Mouse (Mus musculus) hematopoietic multipotent progenitor cell, adult 10-12 weeks (in vitro differentiated cells): ENCODE measurements around the gene Rpusd3. TPM values are rescaled to one million over a fixed set of nuclear protein-coding genes. Genes with fewer than 3 reads are reported as not detected.

ENCODE experiments used
- polyA plus RNA-seq: library from polyadenylated mRNA; stranded (reverse); fragments of >175 nt; gene quantifications from 2 replicates; pipeline ENCODE4 v1.2.3, GENCODE M21; 2012; ENCODE audit warnings: low replicate concordance

The Rpusd3 gene
- 78.3 and 88.5 TPM in 2 replicates for polyA plus RNA-seq

DNA sequence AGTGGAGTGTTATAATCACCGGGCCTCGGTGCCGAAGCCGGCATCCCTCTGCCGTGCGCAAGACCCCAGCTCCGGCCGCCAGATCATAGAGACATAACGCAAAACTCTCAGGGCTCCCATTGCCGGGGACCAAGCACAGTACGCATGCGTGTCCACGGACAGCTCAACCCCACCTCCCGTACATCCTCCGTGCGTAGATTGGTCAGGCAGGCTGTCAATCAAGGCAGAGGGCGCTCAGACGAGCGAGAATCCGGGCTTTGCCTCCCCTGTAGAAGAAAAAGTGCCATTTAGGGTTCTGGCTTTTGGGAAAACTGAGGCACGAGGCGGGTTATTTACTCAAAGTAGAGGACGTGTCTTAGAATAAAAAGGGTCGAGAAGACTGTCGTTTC lies at the start of gene Rpusd3:
Rpusd3 (minus strand) TSS at position 142 of the 389 bp plus-strand sequence.

DNA sequence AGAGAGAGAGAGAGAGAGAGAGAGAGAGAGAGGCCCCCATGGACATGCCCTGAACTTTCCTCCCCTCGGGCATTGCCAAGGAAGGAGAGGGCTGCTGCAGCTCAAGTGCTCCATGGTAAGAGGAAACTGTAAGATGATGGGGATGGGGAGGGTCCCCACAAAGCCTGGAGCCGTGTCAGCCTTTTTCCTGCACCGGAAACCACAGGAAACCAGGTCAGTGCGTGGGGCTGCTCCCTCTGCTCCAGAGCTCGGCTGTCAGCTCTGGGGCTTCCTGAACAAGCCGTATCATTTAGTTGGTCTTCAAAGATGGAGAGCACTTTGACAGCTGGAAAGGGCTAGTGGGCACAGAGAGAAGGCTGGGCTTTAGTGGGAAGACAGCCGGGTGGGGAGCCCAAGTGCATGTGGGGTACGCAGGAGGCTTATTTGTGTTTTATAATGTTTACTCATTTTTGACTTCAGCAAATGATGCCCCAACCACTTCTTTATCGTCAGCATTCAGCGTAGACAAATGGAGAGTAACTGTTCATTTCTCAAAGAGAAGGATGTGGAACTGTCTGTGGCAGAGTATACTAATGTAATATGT lies 38.9 kb upstream of the Rpusd3 start, which contains the start of gene Il17re:
Il17re (plus strand) TSS at position 533 of the 583 bp plus-strand sequence.

DNA sequence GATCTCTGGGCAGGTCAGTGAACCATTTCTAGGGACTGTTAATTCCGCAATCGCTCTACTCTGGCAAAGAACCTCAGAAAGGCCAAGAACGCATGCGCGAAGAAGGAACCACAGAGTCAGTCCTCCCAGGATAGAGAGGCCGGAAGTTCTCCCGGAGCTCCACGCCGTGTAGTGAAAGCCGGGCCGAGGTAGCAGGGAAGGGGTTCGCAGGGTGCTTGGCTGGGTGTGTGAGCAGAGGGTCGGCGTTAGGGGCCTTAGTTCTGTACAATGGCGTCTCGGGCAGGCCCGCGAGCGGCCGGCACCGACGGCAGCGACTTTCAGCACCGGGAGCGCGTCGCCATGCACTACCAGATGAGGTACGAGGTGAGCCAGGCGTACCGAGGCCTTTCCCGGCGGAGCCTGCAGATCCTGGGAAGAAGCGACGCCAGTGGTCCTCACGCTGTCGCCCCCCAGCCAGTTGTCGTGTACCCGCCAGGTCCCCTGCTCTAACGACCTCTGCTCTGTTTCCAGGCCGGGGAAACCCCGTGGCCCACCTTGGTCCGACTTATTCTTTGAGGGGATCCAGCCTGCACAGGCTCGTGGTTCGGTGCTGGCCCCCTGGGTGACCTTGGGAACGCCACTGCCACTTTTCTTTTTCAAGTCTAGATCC lies 23.4 kb upstream of the Rpusd3 start, which contains the start of gene Jagn1:
Jagn1 (plus strand) TSS at position 128 of the 649 bp plus-strand sequence.

DNA sequence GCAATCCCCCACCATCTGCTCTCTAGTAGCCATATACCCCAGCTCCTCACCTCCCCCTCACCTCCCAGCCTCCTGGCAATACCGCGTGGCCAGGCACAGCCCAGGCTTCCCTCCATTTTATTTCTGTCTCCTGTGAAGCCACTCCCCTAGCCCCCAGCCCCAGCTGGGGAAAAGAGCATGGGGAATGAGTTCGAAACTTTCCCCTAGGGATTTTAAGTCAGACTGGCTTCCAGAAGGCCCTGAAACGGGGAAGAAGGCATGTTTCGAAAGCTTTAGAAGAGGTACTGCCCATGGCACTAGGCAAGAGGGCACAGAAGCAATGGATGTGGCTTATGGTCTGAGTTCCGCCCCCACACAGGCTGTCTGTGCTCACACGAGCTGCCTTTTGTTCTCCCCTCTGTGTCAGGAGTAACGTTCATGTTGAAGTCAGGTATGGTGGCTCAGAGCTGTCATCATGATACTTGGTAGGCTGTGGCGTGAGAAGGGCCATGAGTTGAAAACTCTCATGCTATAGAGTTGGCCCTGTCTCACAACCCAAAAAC lies 16.6 kb upstream of the Rpusd3 start, which contains the start of gene Cidec:
Cidec (minus strand) TSS at position 97 of the 542 bp plus-strand sequence.

DNA sequence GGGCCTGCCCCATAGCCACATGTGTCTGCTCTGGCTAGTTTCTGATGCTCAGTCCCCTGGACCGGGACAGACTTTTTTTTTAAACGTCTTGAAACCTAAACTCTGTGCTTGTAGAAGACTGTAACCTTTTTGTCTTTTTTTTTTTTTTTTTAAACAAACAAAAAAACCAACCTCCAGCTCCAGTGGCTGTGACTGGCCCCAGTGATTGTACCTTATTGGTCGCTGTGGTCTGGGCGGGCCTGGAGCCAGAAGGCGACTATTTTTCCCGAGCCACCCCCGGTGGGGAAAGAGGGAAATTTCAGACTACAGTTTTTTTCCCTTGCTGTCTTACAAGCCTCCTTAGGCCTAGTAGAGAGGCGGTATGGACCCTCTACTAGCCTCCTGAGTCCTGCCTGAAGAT lies 30.2 kb downstream of the Rpusd3 start, which contains the start of gene Ttll3:
Ttll3 (plus strand) TSS at position 301 of the 400 bp plus-strand sequence.

DNA sequence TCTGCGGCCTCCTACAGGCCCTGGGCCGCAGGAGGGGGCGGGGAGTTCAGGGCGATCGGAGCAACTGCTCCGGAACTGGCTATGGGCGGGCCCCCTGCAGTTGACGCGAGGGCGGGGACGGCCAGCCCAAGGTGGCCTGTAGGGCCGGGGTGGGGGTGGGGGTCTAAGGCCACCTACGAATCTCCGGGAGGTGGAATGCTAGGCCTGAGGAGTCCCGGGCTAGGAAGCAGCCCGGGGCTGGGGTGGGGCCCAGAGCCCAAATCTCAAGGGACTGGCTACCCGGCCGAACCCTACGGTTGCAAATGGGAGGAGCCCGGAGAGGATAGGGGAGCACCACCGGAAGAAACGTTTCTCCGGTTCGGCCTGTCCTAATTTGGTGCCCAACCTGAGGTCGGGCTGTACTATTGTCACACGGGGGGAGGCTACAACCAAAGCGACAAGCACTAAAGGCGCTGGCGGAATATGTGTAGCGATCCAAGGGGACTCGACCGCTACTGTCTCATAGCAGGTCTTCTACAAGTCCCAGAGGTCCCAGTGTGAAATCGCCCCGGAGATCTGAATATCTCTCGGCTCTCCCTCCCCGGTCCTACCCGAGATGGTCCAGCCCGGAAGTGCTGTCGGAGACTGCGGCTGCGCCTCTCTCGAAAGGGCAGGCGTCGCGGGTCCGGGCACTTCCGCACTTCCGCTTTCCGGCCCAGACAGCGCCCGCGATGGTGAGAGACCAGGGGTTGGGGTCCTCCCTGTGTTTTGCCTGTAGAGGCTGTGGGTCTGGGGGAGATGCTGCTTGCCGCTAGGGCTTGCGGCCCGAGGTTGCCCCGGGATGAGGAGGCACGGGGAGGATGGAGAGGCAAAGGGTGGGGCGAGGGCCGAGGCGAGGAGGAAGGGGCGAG lies 41.4 kb downstream of the Rpusd3 start, which contains the start of the genes Tada3 and Arpc4:
Tada3 (minus strand) TSS at position 388 of the 890 bp plus-strand sequence.
Arpc4 (plus strand) TSS at position 620 of the 890 bp plus-strand sequence.

Other genes starting within 250 kb of the Rpusd3 start
- gene Lhfpl4, start 224.0 kb downstream of the Rpusd3 start, polyA plus RNA-seq: 0.16 and 0.20 TPM in 2 replicates
- gene Mtmr14, start 181.5 kb downstream of the Rpusd3 start, polyA plus RNA-seq: 88.1 and 106 TPM in 2 replicates
- gene Cpne9, start 137.0 kb downstream of the Rpusd3 start, polyA plus RNA-seq: 0.08 and 0.11 TPM in 2 replicates
- gene Brpf1, start 112.2 kb downstream of the Rpusd3 start, polyA plus RNA-seq: 36.5 and 95.3 TPM in 2 replicates
- gene Ogg1, start 92.4 kb downstream of the Rpusd3 start, polyA plus RNA-seq: 8.4 and 10.8 TPM in 2 replicates
- 8.6 and 13.3 TPM in 2 replicates for gene Camk1, start 75.4 kb downstream of the Rpusd3 start, polyA plus RNA-seq
- 44.8 and 81.1 TPM in 2 replicates for gene Tada3, start 41.5 kb downstream of the Rpusd3 start, polyA plus RNA-seq
- 255 and 685 TPM in 2 replicates for gene Arpc4, start 41.2 kb downstream of the Rpusd3 start, polyA plus RNA-seq
- gene Ttll3, start 30.1 kb downstream of the Rpusd3 start, polyA plus RNA-seq: 18.3 and 25.1 TPM in 2 replicates
- gene Cidec, start 16.4 kb upstream of the Rpusd3 start, polyA plus RNA-seq: not detected in 2 replicates
- 7.8 and 9.2 TPM in 2 replicates for gene Jagn1, start 23.2 kb upstream of the Rpusd3 start, polyA plus RNA-seq
- 0.45 and 1.00 TPM in 2 replicates for gene Il17re, start 39.1 kb upstream of the Rpusd3 start, polyA plus RNA-seq
- gene Il17rc, start 52.1 kb upstream of the Rpusd3 start, polyA plus RNA-seq: 0.68 and 1.3 TPM in 2 replicates
- 24.9 and 25.5 TPM in 2 replicates for gene Creld1, start 64.0 kb upstream of the Rpusd3 start, polyA plus RNA-seq
- gene Prrt3, start 82.6 kb upstream of the Rpusd3 start, polyA plus RNA-seq: 0.06 and 0.38 TPM in 2 replicates
- gene Emc3, start 112.3 kb upstream of the Rpusd3 start, polyA plus RNA-seq: 23.9 and 78.7 TPM in 2 replicates
- gene Fancd2, start 112.3 kb upstream of the Rpusd3 start, polyA plus RNA-seq: 0.29 and 0.49 TPM in 2 replicates
- gene Fancd2os, start 181.4 kb upstream of the Rpusd3 start, polyA plus RNA-seq: not detected in 2 replicates
- gene Brk1, start 185.4 kb upstream of the Rpusd3 start, polyA plus RNA-seq: 24.5 and 57.9 TPM in 2 replicates
- 8.2 and 21.3 TPM in 2 replicates for gene Vhl, start 204.6 kb upstream of the Rpusd3 start, polyA plus RNA-seq
- 79.5 and 135 TPM in 2 replicates for gene Irak2, start 219.1 kb upstream of the Rpusd3 start, polyA plus RNA-seq